Mouse (Mus musculus) kidney, postnatal 25 days (tissue): Measurements from ENCODE around the gene Arid1a.

ENCODE experiments used
- DNase-seq, 2 experiments: peaks; one replicate each; pipeline ENCODE4 v3.0.0; 2021; ENCODE audit warnings: mixed read lengths in 2 of 2

Arid1a gene

GRCm38 (mm10) chr4:133730122-133730521 lies 26.4 kb downstream of the Arid1a start:
- DNase-seq = no peak

GRCm38 (mm10) chr4:133729541-133730093 lies 27.0 kb downstream of the Arid1a start:
- DNase-seq = peak; percentile 95 to 97

GRCm38 (mm10) chr4:133729007-133729406 lies 27.6 kb downstream of the Arid1a start:
- no peak for DNase-seq

GRCm38 (mm10) chr4:133728256-133728655 lies 28.3 kb downstream of the Arid1a start:
- no peak for DNase-seq

- DNase-seq = no peak
Measured at GRCm38 (mm10) chr4:133725706-133726105, 30.9 kb downstream of the Arid1a start.

GRCm38 (mm10) chr4:133719791-133720190 lies 36.8 kb downstream of the Arid1a start:
- DNase-seq = no peak

- DNase-seq = no peak
Measured at GRCm38 (mm10) chr4:133712755-133713154, 43.8 kb downstream of the Arid1a start.

- no peak for DNase-seq
Measured at GRCm38 (mm10) chr4:133711307-133712076, 45.1 kb downstream of the Arid1a start.

GRCm38 (mm10) chr4:133709395-133709794 lies 47.2 kb downstream of the Arid1a start:
- DNase-seq = peak; percentile 52 to 75

GRCm38 (mm10) chr4:133707464-133707863 lies 49.1 kb downstream of the Arid1a start:
- no peak for DNase-seq

GRCm38 (mm10) chr4:133706956-133707355 lies 49.6 kb downstream of the Arid1a start:
- DNase-seq = peak; percentile 79 to 90

- DNase-seq = peak in 1 of 2 experiments; percentile 22
Measured at GRCm38 (mm10) chr4:133705062-133705461, 51.5 kb downstream of the Arid1a start.

GRCm38 (mm10) chr4:133700905-133701368 lies 55.6 kb downstream of the Arid1a start:
- peak; percentile 66 to 73 for DNase-seq

GRCm38 (mm10) chr4:133695363-133695762 lies 61.2 kb downstream of the Arid1a start:
- peak in 1 of 2 experiments; percentile 14 for DNase-seq

GRCm38 (mm10) chr4:133690252-133690651 lies 66.3 kb downstream of the Arid1a start:
- DNase-seq = peak; percentile 57 to 74

- peak; percentile 29 to 59 for DNase-seq
Measured at GRCm38 (mm10) chr4:133688417-133689067, 68.0 kb downstream of the Arid1a start.

- DNase-seq = no peak
Measured at GRCm38 (mm10) chr4:133687126-133687525, 69.4 kb downstream of the Arid1a start.

- DNase-seq = no peak
Measured at GRCm38 (mm10) chr4:133686512-133686911, 70.1 kb downstream of the Arid1a start.

GRCm38 (mm10) chr4:133680206-133680786 lies 76.3 kb downstream of the Arid1a start:
- DNase-seq = no peak

- DNase-seq = no peak
Measured at GRCm38 (mm10) chr4:133679629-133680028, 76.9 kb downstream of the Arid1a start.

GRCm38 (mm10) chr4:133677266-133677665 lies 79.3 kb downstream of the Arid1a start:
- no peak for DNase-seq

GRCm38 (mm10) chr4:133676189-133676588 lies 80.4 kb downstream of the Arid1a start:
- DNase-seq = no peak

GRCm38 (mm10) chr4:133675594-133676016 lies 81.0 kb downstream of the Arid1a start:
- DNase-seq = peak; percentile 88 to 92
